Mouse (Mus musculus): ENCODE measurements around the gene Aak1. TPM values are rescaled to one million over a fixed set of nuclear protein-coding genes. Genes with fewer than 3 reads are reported as not detected.
"Not testable (repeated sequence)": the region's sequence is repeated elsewhere in the genome, so short reads cannot be mapped to it uniquely, and the experiment has no call there.

Aak1 gene
- polyA plus RNA-seq, 1 experiment from 2014 or later, result 49.8 TPM

- Histone ChIP-seq H3K27me3 (ENCODE audit: control insufficient read depth, insufficient read depth, low read length) (no peaks in the 10 kb centered on the region), H3K9me3 (ENCODE audit: control insufficient read depth, low read length) (no peaks in the 10 kb centered on the region), H3K4me3 (replicated peaks; ENCODE audit: low read length) (no peak overlapping the region), H3K27ac (no peak overlapping the region), H3K4me1 (replicated peaks; ENCODE audit: control insufficient read depth, insufficient read depth, low read length) (no peaks in the 10 kb centered on the region), H3K9ac (no peak overlapping the region), H3K36me3 (replicated peaks; ENCODE audit: control insufficient read depth, insufficient read depth) (no peaks in the 10 kb centered on the region), H3K4me2 (replicated peaks) (no peak overlapping the region)
- 86% methylated on average over 6 of the region's 6 CpGs for WGBS
- no peak for DNase-seq (ENCODE audit: low spot score)
- no peak for ATAC-seq (ENCODE audit: low FRiP score)
Measured at GRCm38 (mm10) chr6:86874711-86875375, 25.5 kb downstream of the Aak1 start.

- DNase-seq (ENCODE audit: low spot score) (no peak), ATAC-seq (ENCODE audit: low FRiP score) (no peak)
- Histone ChIP-seq H3K27me3 (ENCODE audit: control insufficient read depth, insufficient read depth, low read length) (no peaks in the 10 kb centered on the region), H3K9ac (no peak overlapping the region), H3K9me3 (ENCODE audit: control insufficient read depth, low read length) (no peaks in the 10 kb centered on the region), H3K36me3 (replicated peaks; ENCODE audit: control insufficient read depth, insufficient read depth) (no peaks in the 10 kb centered on the region; the same call in 1 of the 2 replicates), H3K4me3 (replicated peaks; ENCODE audit: low read length) (no peak overlapping the region), H3K27ac (no peak overlapping the region), H3K4me2 (replicated peaks) (no peak overlapping the region), H3K4me1 (replicated peaks; ENCODE audit: control insufficient read depth, insufficient read depth, low read length) (no peaks in the 10 kb centered on the region)
- 10% methylated on average over 1 of the region's 1 CpGs for whole genome bisulfite sequencing
Measured at GRCm38 (mm10) chr6:86876451-86876850, 27.1 kb downstream of the Aak1 start.

- ATAC-seq (ENCODE audit: low FRiP score), result not testable (repeated sequence)
- 89% methylated on average over 3 of the region's 3 CpGs for WGBS
Measured at GRCm38 (mm10) chr6:86878656-86879055, 29.3 kb downstream of the Aak1 start.

GRCm38 (mm10) chr6:86879314-86879713 lies 30.0 kb downstream of the Aak1 start:
- no peaks in the 10 kb centered on the region; the same call in 1 of the 2 replicates for H3K36me3 ChIP-seq (replicated peaks; ENCODE audit: control insufficient read depth, insufficient read depth)
- no peaks in the 10 kb centered on the region for H3K4me1 ChIP-seq (replicated peaks; ENCODE audit: control insufficient read depth, insufficient read depth, low read length)
- 92% methylated on average over 4 of the region's 4 CpGs for WGBS
- no peaks in the 10 kb centered on the region for H3K27me3 ChIP-seq (ENCODE audit: control insufficient read depth, insufficient read depth, low read length)
- H3K9me3 ChIP-seq (ENCODE audit: control insufficient read depth, low read length), result no peaks in the 10 kb centered on the region
- no peak overlapping the region for H3K27ac ChIP-seq
- DNase-seq (ENCODE audit: low spot score) (no peak), ATAC-seq (ENCODE audit: low FRiP score) (no peak)
- H3K9ac ChIP-seq, result no peak overlapping the region
- no peak overlapping the region for H3K4me2 ChIP-seq (replicated peaks)
- no peak overlapping the region for H3K4me3 ChIP-seq (replicated peaks; ENCODE audit: low read length)

More at GRCm38 (mm10) chr6:86878656-86879055, 29.3 kb downstream of the Aak1 start:
- H3K4me2 ChIP-seq (replicated peaks); H3K36me3 ChIP-seq (replicated peaks; ENCODE audit: control insufficient read depth, insufficient read depth); H3K9me3 ChIP-seq (ENCODE audit: control insufficient read depth, low read length); DNase-seq (ENCODE audit: low spot score); H3K27ac ChIP-seq; H3K9ac ChIP-seq; H3K4me3 ChIP-seq (replicated peaks; ENCODE audit: low read length); H3K27me3 ChIP-seq (ENCODE audit: control insufficient read depth, insufficient read depth, low read length); H3K4me1 ChIP-seq (replicated peaks; ENCODE audit: control insufficient read depth, insufficient read depth, low read length): not testable (repeated sequence)

GRCm38 (mm10) chr6:86884230-86884629 lies 34.9 kb downstream of the Aak1 start:
- no peak overlapping the region for H3K4me2 ChIP-seq (replicated peaks)
- H3K27me3 ChIP-seq (ENCODE audit: control insufficient read depth, insufficient read depth, low read length), result no peaks in the 10 kb centered on the region
- no peaks in the 10 kb centered on the region; the same call in none of the 2 replicates for H3K36me3 ChIP-seq (replicated peaks; ENCODE audit: control insufficient read depth, insufficient read depth)
- H3K27ac ChIP-seq, result no peak overlapping the region
- ATAC-seq (ENCODE audit: low FRiP score) (no peak), DNase-seq (ENCODE audit: low spot score) (no peak)
- H3K9ac ChIP-seq, result no peak overlapping the region
- H3K4me1 ChIP-seq (replicated peaks; ENCODE audit: control insufficient read depth, insufficient read depth, low read length), result no peaks in the 10 kb centered on the region
- H3K4me3 ChIP-seq (replicated peaks; ENCODE audit: low read length), result no peak overlapping the region
- no peaks in the 10 kb centered on the region for H3K9me3 ChIP-seq (ENCODE audit: control insufficient read depth, low read length)
- 92% methylated on average over 2 of the region's 2 CpGs for WGBS

GRCm38 (mm10) chr6:86884746-86885145 lies 35.4 kb downstream of the Aak1 start:
- WGBS, result 92% methylated on average over 6 of the region's 6 CpGs
- ATAC-seq (ENCODE audit: low FRiP score), result no peak
- no peak overlapping the region for H3K27ac ChIP-seq
- H3K27me3 ChIP-seq (ENCODE audit: control insufficient read depth, insufficient read depth, low read length), result no peaks in the 10 kb centered on the region
- no peaks in the 10 kb centered on the region for H3K4me1 ChIP-seq (replicated peaks; ENCODE audit: control insufficient read depth, insufficient read depth, low read length)
- H3K36me3 ChIP-seq (replicated peaks; ENCODE audit: control insufficient read depth, insufficient read depth), result no peaks in the 10 kb centered on the region; the same call in none of the 2 replicates
- no peak overlapping the region for H3K9ac ChIP-seq
- no peak overlapping the region for H3K4me2 ChIP-seq (replicated peaks)
- no peak for DNase-seq (ENCODE audit: low spot score)
- H3K4me3 ChIP-seq (replicated peaks; ENCODE audit: low read length), result no peak overlapping the region
- H3K9me3 ChIP-seq (ENCODE audit: control insufficient read depth, low read length), result no peaks in the 10 kb centered on the region

GRCm38 (mm10) chr6:86885816-86886529 lies 36.7 kb downstream of the Aak1 start:
- H3K27me3 ChIP-seq (ENCODE audit: control insufficient read depth, insufficient read depth, low read length), result no peaks in the 10 kb centered on the region
- no peak overlapping the region for H3K9ac ChIP-seq
- H3K36me3 ChIP-seq (replicated peaks; ENCODE audit: control insufficient read depth, insufficient read depth), result no peaks in the 10 kb centered on the region; the same call in none of the 2 replicates
- H3K4me2 ChIP-seq (replicated peaks), result no peak overlapping the region
- ATAC-seq (ENCODE audit: low FRiP score) (no peak), DNase-seq (ENCODE audit: low spot score) (no peak)
- no peaks in the 10 kb centered on the region for H3K4me1 ChIP-seq (replicated peaks; ENCODE audit: control insufficient read depth, insufficient read depth, low read length)
- 86% methylated on average over 6 of the region's 6 CpGs for WGBS
- H3K9me3 ChIP-seq (ENCODE audit: control insufficient read depth, low read length), result no peaks in the 10 kb centered on the region
- no peak overlapping the region for H3K27ac ChIP-seq
- no peak overlapping the region for H3K4me3 ChIP-seq (replicated peaks; ENCODE audit: low read length)

GRCm38 (mm10) chr6:86886803-86887202 lies 37.5 kb downstream of the Aak1 start:
- H3K9ac ChIP-seq, result no peak overlapping the region
- DNase-seq (ENCODE audit: low spot score) (no peak), ATAC-seq (ENCODE audit: low FRiP score) (no peak)
- no peaks in the 10 kb centered on the region for H3K9me3 ChIP-seq (ENCODE audit: control insufficient read depth, low read length)
- H3K4me3 ChIP-seq (replicated peaks; ENCODE audit: low read length), result no peak overlapping the region
- no peak overlapping the region for H3K27ac ChIP-seq
- no peaks in the 10 kb centered on the region; the same call in 1 of the 2 replicates for H3K36me3 ChIP-seq (replicated peaks; ENCODE audit: control insufficient read depth, insufficient read depth)
- no peak overlapping the region for H3K4me2 ChIP-seq (replicated peaks)
- H3K4me1 ChIP-seq (replicated peaks; ENCODE audit: control insufficient read depth, insufficient read depth, low read length), result no peaks in the 10 kb centered on the region
- WGBS, result 74% methylated on average over 4 of the region's 4 CpGs
- H3K27me3 ChIP-seq (ENCODE audit: control insufficient read depth, insufficient read depth, low read length), result no peaks in the 10 kb centered on the region

GRCm38 (mm10) chr6:86897520-86897919 lies 48.2 kb downstream of the Aak1 start:
- no peaks in the 10 kb centered on the region for H3K36me3 ChIP-seq (replicated peaks; ENCODE audit: control insufficient read depth, insufficient read depth)
- no peak overlapping the region for H3K4me3 ChIP-seq (replicated peaks; ENCODE audit: low read length)
- ATAC-seq (ENCODE audit: low FRiP score) (no peak), DNase-seq (ENCODE audit: low spot score) (no peak)
- no peaks in the 10 kb centered on the region for H3K4me1 ChIP-seq (replicated peaks; ENCODE audit: control insufficient read depth, insufficient read depth, low read length)
- no peak overlapping the region for H3K9ac ChIP-seq
- H3K27me3 ChIP-seq (ENCODE audit: control insufficient read depth, insufficient read depth, low read length), result no peaks in the 10 kb centered on the region
- no peaks in the 10 kb centered on the region for H3K9me3 ChIP-seq (ENCODE audit: control insufficient read depth, low read length)
- WGBS, result 95% methylated on average over 6 of the region's 6 CpGs
- H3K27ac ChIP-seq, result no peak overlapping the region
- no peak overlapping the region for H3K4me2 ChIP-seq (replicated peaks)
